Mouse (Mus musculus) spleen, postnatal 36 days (tissue): ENCODE results near the gene Crabp2.

ENCODE experiments used
- DNase-seq, 2 experiments: peaks; one replicate each; pipeline ENCODE4 v3.0.0; 2022; ENCODE audit warnings: low spot score in 2 of 2, mixed read lengths in 1 of 2

The Crabp2 gene

GRCm38 (mm10) chr3:87984094-87984493 lies 35.6 kb downstream of the Crabp2 start:
- DNase-seq = no peak

- no peak for DNase-seq
Measured at GRCm38 (mm10) chr3:87985505-87986320, 37.2 kb downstream of the Crabp2 start.

- peak; percentile 78 to 84 for DNase-seq
Measured at GRCm38 (mm10) chr3:87986868-87987267, 38.4 kb downstream of the Crabp2 start.

- DNase-seq = peak in 1 of 2 experiments; percentile 20
Measured at GRCm38 (mm10) chr3:87987633-87988032, 39.2 kb downstream of the Crabp2 start.

GRCm38 (mm10) chr3:87988068-87988467 lies 39.6 kb downstream of the Crabp2 start:
- no peak for DNase-seq

- no peak for DNase-seq
Measured at GRCm38 (mm10) chr3:87989935-87990334, 41.5 kb downstream of the Crabp2 start.

GRCm38 (mm10) chr3:87993436-87993835 lies 45.0 kb downstream of the Crabp2 start:
- no peak for DNase-seq

GRCm38 (mm10) chr3:87995331-87995730 lies 46.9 kb downstream of the Crabp2 start:
- DNase-seq = no peak

- no peak for DNase-seq
Measured at GRCm38 (mm10) chr3:87996401-87996800, 47.9 kb downstream of the Crabp2 start.

GRCm38 (mm10) chr3:87996971-87997614 lies 48.6 kb downstream of the Crabp2 start:
- DNase-seq = no peak

GRCm38 (mm10) chr3:87998747-87999146 lies 50.3 kb downstream of the Crabp2 start:
- DNase-seq = no peak

GRCm38 (mm10) chr3:87999243-87999895 lies 50.9 kb downstream of the Crabp2 start:
- DNase-seq = no peak

GRCm38 (mm10) chr3:88000181-88000580 lies 51.7 kb downstream of the Crabp2 start, which contains the start of gene Bcan:
Gene Bcan, minus strand, starts transcription at chr3:88000230.
- DNase-seq = no peak

GRCm38 (mm10) chr3:88000816-88001595 lies 52.5 kb downstream of the Crabp2 start:
- no peak for DNase-seq

GRCm38 (mm10) chr3:88002291-88002976 lies 54.0 kb downstream of the Crabp2 start:
- no peak for DNase-seq
